Mouse (Mus musculus) hindbrain, postnatal 0 days (tissue): ENCODE data around the gene Klhl32. TPM values are rescaled to one million over a fixed set of nuclear protein-coding genes. Genes with fewer than 3 reads are reported as not detected.
A peak's percentile ranks its signal among the peaks of the same experiment; 100 is the strongest.

Experiments
- ATAC-seq: fragments of 200-750 bp; cut with Nextera tagmentation; 2 replicates; pipeline ENCODE4 v1.8.0; 2017; ENCODE audit warnings: mild to moderate bottlenecking, moderate TSS enrichment, moderate library complexity
- DNase-seq: peaks from one replicate; pipeline ENCODE4 v3.0.0-alpha.2; 2015; ENCODE audit warnings: low spot score
- H3K27ac ChIP-seq: fragments of 300-500 bp; sonication (generic); 2 replicates; pipeline ENCODE4 v1.5.1; 2014; ENCODE audit warnings: mild to moderate bottlenecking
- H3K27me3 ChIP-seq: fragments of 300-500 bp; sonication (generic); 2 replicates; pipeline ENCODE4 v1.6.1; 2014; ENCODE audit warnings: low read length, mixed read lengths; ENCODE audit not compliant: insufficient read depth
- H3K36me3 ChIP-seq: fragments of 300-500 bp; sonication (generic); 2 replicates; pipeline ENCODE4 v1.6.1; 2014; ENCODE audit warnings: low read length, mixed read lengths; ENCODE audit not compliant: insufficient read depth
- H3K4me1 ChIP-seq: fragments of 300-500 bp; sonication (generic); 2 replicates; pipeline ENCODE4 v1.6.1; 2014; ENCODE audit warnings: antibody characterized with exemption, low read length, mixed read lengths; ENCODE audit not compliant: insufficient read depth
- H3K4me2 ChIP-seq: fragments of 300-500 bp; sonication (generic); 2 replicates; pipeline ENCODE4 v1.6.1; 2014; ENCODE audit warnings: low read depth, mild to moderate bottlenecking, low read length, moderate library complexity, mixed read lengths
- H3K4me3 ChIP-seq: fragments of 300-500 bp; sonication (generic); 2 replicates; pipeline ENCODE4 v1.5.1; 2014; ENCODE audit warnings: low read length
- H3K9ac ChIP-seq: fragments of 300-500 bp; sonication (generic); replicated peaks from 2 replicates; pipeline ENCODE4 v1.6.1; 2014; ENCODE audit warnings: mild to moderate bottlenecking, low read length, moderate library complexity, mixed read lengths
- H3K9me3 ChIP-seq: fragments of 300-500 bp; sonication (generic); 2 replicates; pipeline ENCODE4 v1.6.1; 2016; ENCODE audit warnings: low read length, mixed read lengths
- CTCF ChIP-seq: IDR thresholded peaks from 2 replicates; pipeline ENCODE4 v1.5.1; 2016; ENCODE audit warnings: antibody characterized with exemption, control low read depth, low read depth
- WGBS: fragments of 180-500 bp; shearing (Covaris S2); extraction: QIAGEN DNeasy Blood & Tissue Kit; methylation state at CpG from one replicate; pipeline ENCODE4 v1.1.7; 2014; 5-methylcytosine and 5-hydroxymethylcytosine counted together
- polyA plus RNA-seq: library from polyadenylated mRNA; unstranded; fragments of >200 nt; fragmentation: Nextera tagmentation; extraction: Ambion mirVana; gene quantifications from 2 replicates; pipeline ENCODE4 v1.2.1, GENCODE M21; 2015
- total RNA-seq: library from RNA; depleted of rRNA; stranded (reverse); fragments of >200 nt; gene quantifications from 2 replicates; pipeline ENCODE4 v1.2.3, GENCODE M21; 2014

Gene Klhl32
- total and polyA plus RNA-seq, 2 experiments from 2014 or later = 31.3 to 37.9 TPM

GRCm38 (mm10) chr4:24785757-24786532, 65.0 kb downstream of the Klhl32 start:
- no peak overlapping the region for H3K27ac ChIP-seq
- no peak for ATAC-seq
- H3K9ac ChIP-seq = no peak overlapping the region
- H3K4me1 ChIP-seq = no peaks in the 10 kb centered on the region
- TF ChIP-seq CTCF = no peak
- H3K4me2 ChIP-seq = no peak overlapping the region
- DNase-seq = no peak
- H3K27me3 ChIP-seq = no peaks in the 10 kb centered on the region
- H3K9me3 ChIP-seq = no peaks in the 10 kb centered on the region
- H3K4me3 ChIP-seq = no peak overlapping the region
- no peaks in the 10 kb centered on the region for H3K36me3 ChIP-seq
- WGBS = 73% methylated on average over 7 of the region's 7 CpGs

- 86% methylated on average over 2 of the region's 2 CpGs for WGBS
- Histone ChIP-seq H3K27ac (no peak overlapping the region), H3K9ac (no peak overlapping the region), H3K9me3 (no peaks in the 10 kb centered on the region), H3K4me1 (no peaks in the 10 kb centered on the region), H3K36me3 (no peaks in the 10 kb centered on the region), H3K4me2 (no peak overlapping the region), H3K27me3 (no peaks in the 10 kb centered on the region), H3K4me3 (no peak overlapping the region)
- ATAC-seq (no peak), DNase-seq (no peak)
- TF ChIP-seq CTCF = no peak
These were observed 85.0 kb downstream of the Klhl32 start for GRCm38 (mm10) chr4:24765919-24766318.

GRCm38 (mm10) chr4:24765469-24765868, 85.5 kb downstream of the Klhl32 start:
- H3K9me3 ChIP-seq = no peaks in the 10 kb centered on the region
- TF ChIP-seq CTCF = no peak
- no peaks in the 10 kb centered on the region for H3K4me1 ChIP-seq
- WGBS = 52% methylated on average over 3 of the region's 3 CpGs
- H3K4me3 ChIP-seq = no peak overlapping the region
- H3K4me2 ChIP-seq = no peak overlapping the region
- no peaks in the 10 kb centered on the region for H3K27me3 ChIP-seq
- H3K9ac ChIP-seq = no peak overlapping the region
- DNase-seq (peak; percentile 11), ATAC-seq (peak; percentile 51; the same call in 1 of the 2 replicates)
- H3K36me3 ChIP-seq = no peaks in the 10 kb centered on the region
- no peak overlapping the region for H3K27ac ChIP-seq

GRCm38 (mm10) chr4:24764558-24764957, 86.4 kb downstream of the Klhl32 start:
- Histone ChIP-seq H3K4me3 (no peak overlapping the region), H3K27ac (no peak overlapping the region), H3K9me3 (no peaks in the 10 kb centered on the region), H3K9ac (no peak overlapping the region), H3K4me1 (no peaks in the 10 kb centered on the region), H3K36me3 (no peaks in the 10 kb centered on the region), H3K4me2 (no peak overlapping the region), H3K27me3 (no peaks in the 10 kb centered on the region)
- no peak for TF ChIP-seq CTCF
- WGBS = 77% methylated on average over 2 of the region's 2 CpGs
- no peak for DNase-seq
- no peak for ATAC-seq

- ATAC-seq = no peak
- no peak overlapping the region for H3K27ac ChIP-seq
- no peak overlapping the region for H3K9ac ChIP-seq
- no peaks in the 10 kb centered on the region for H3K9me3 ChIP-seq
- no peaks in the 10 kb centered on the region for H3K27me3 ChIP-seq
- H3K4me1 ChIP-seq = no peaks in the 10 kb centered on the region
- no peak for DNase-seq
- no peaks in the 10 kb centered on the region for H3K36me3 ChIP-seq
- 85% methylated on average over 4 of the region's 4 CpGs for WGBS
- no peak overlapping the region for H3K4me3 ChIP-seq
- no peak for TF ChIP-seq CTCF
- H3K4me2 ChIP-seq = no peak overlapping the region
These were observed 87.5 kb downstream of the Klhl32 start for GRCm38 (mm10) chr4:24763451-24763850.

GRCm38 (mm10) chr4:24758954-24759353, 92.0 kb downstream of the Klhl32 start:
- no peaks in the 10 kb centered on the region for H3K9me3 ChIP-seq
- H3K4me3 ChIP-seq = no peak overlapping the region
- TF ChIP-seq CTCF = no peak
- H3K27ac ChIP-seq = no peak overlapping the region
- no peak overlapping the region for H3K4me2 ChIP-seq
- no peak overlapping the region for H3K9ac ChIP-seq
- no peaks in the 10 kb centered on the region for H3K36me3 ChIP-seq
- no peaks in the 10 kb centered on the region for H3K27me3 ChIP-seq
- no peaks in the 10 kb centered on the region for H3K4me1 ChIP-seq
- 97% methylated on average over 1 of the region's 1 CpGs for WGBS
- DNase-seq (no peak), ATAC-seq (no peak)

- 85% methylated on average over 8 of the region's 8 CpGs for WGBS
- ATAC-seq = no peak
- TF ChIP-seq CTCF = no peak
- no peaks in the 10 kb centered on the region for H3K27me3 ChIP-seq
- no peaks in the 10 kb centered on the region for H3K4me1 ChIP-seq
- no peak overlapping the region for H3K4me3 ChIP-seq
- no peak for DNase-seq
- no peaks in the 10 kb centered on the region for H3K9me3 ChIP-seq
- H3K4me2 ChIP-seq = no peak overlapping the region
- no peak overlapping the region for H3K9ac ChIP-seq
- no peak overlapping the region for H3K27ac ChIP-seq
- no peaks in the 10 kb centered on the region for H3K36me3 ChIP-seq
These were observed 98.3 kb downstream of the Klhl32 start for GRCm38 (mm10) chr4:24752517-24753208.
